Mouse (Mus musculus) frontal cortex, postnatal 25 days (tissue): ENCODE data around the gene Mfap3.
A peak's percentile ranks its signal among the peaks of the same experiment; 100 is the strongest.
"Not testable (repeated sequence)": the region's sequence is repeated elsewhere in the genome, so short reads cannot be mapped to it uniquely, and the experiment has no call there.

ENCODE experiments used
- DNase-seq, 2 experiments: peaks; one replicate each; pipeline ENCODE4 v3.0.0; 2022; ENCODE audit warnings: low spot score in 2 of 2

Gene Mfap3

GRCm38 (mm10) chr11:57529111-57529510, 10.6 kb downstream of the Mfap3 start:
- DNase-seq, result no peak

- DNase-seq, result no peak
Observed at GRCm38 (mm10) chr11:57531300-57531950, 13.0 kb downstream of the Mfap3 start.

- no peak for DNase-seq
Observed at GRCm38 (mm10) chr11:57532306-57532705, 13.8 kb downstream of the Mfap3 start.

GRCm38 (mm10) chr11:57535912-57536311, 17.4 kb downstream of the Mfap3 start:
- no peak for DNase-seq

GRCm38 (mm10) chr11:57539841-57540418, 21.5 kb downstream of the Mfap3 start:
- no peak for DNase-seq

GRCm38 (mm10) chr11:57540681-57541080, 22.2 kb downstream of the Mfap3 start:
- no peak for DNase-seq

- peak; percentile 80 to 90 for DNase-seq
Observed at GRCm38 (mm10) chr11:57548618-57549550, 30.4 kb downstream of the Mfap3 start.

GRCm38 (mm10) chr11:57550230-57550629, 31.8 kb downstream of the Mfap3 start:
- DNase-seq, result no peak

- DNase-seq, result no peak
Observed at GRCm38 (mm10) chr11:57551016-57551415, 32.6 kb downstream of the Mfap3 start.

GRCm38 (mm10) chr11:57553015-57553780, 34.7 kb downstream of the Mfap3 start:
- DNase-seq, result no peak

- not testable (repeated sequence) for DNase-seq
Observed at GRCm38 (mm10) chr11:57557936-57558335, 39.5 kb downstream of the Mfap3 start.

GRCm38 (mm10) chr11:57564564-57564963, 46.1 kb downstream of the Mfap3 start:
- DNase-seq, result no peak

GRCm38 (mm10) chr11:57566091-57567035, 47.9 kb downstream of the Mfap3 start:
- no peak for DNase-seq

- no peak for DNase-seq
Observed at GRCm38 (mm10) chr11:57568950-57569490, 50.6 kb downstream of the Mfap3 start.

- DNase-seq, result no peak
Observed at GRCm38 (mm10) chr11:57571035-57571434, 52.6 kb downstream of the Mfap3 start.

GRCm38 (mm10) chr11:57573686-57574274, 55.3 kb downstream of the Mfap3 start:
- no peak for DNase-seq

- no peak for DNase-seq
Observed at GRCm38 (mm10) chr11:57576871-57577515, 58.5 kb downstream of the Mfap3 start.

GRCm38 (mm10) chr11:57582818-57583635, 64.6 kb downstream of the Mfap3 start:
- DNase-seq, result no peak
